Mouse (Mus musculus) intestine, postnatal 0 days (tissue): Measurements from ENCODE around the gene Olfr463. TPM values are rescaled to one million over a fixed set of nuclear protein-coding genes. Genes with fewer than 3 reads are reported as not detected.
A peak's percentile ranks its signal among the peaks of the same experiment; 100 is the strongest.
"Not testable (repeated sequence)": the region's sequence is repeated elsewhere in the genome, so short reads cannot be mapped to it uniquely, and the experiment has no call there.

Experiments
- ATAC-seq: fragments of 200-750 bp; cut with Nextera tagmentation; 2 replicates; pipeline ENCODE4 v1.8.0; 2017; ENCODE audit warnings: mild to moderate bottlenecking, moderate TSS enrichment, moderate library complexity
- H3K27ac ChIP-seq: fragments of 300-500 bp; sonication (generic); 2 replicates; pipeline ENCODE4 v1.5.1; 2014; ENCODE audit warnings: mild to moderate bottlenecking, low read depth, low read length, moderate library complexity
- H3K27me3 ChIP-seq: fragments of 300-500 bp; sonication (generic); replicated peaks from 2 replicates; pipeline ENCODE4 v1.6.1; 2014; ENCODE audit warnings: low read length, mixed read lengths; ENCODE audit not compliant: control insufficient read depth, insufficient read depth
- H3K36me3 ChIP-seq: fragments of 300-500 bp; sonication (generic); 2 replicates; pipeline ENCODE4 v1.6.1; 2014; ENCODE audit warnings: mild to moderate bottlenecking, moderate library complexity; ENCODE audit not compliant: control insufficient read depth, insufficient read depth
- H3K4me1 ChIP-seq: fragments of 300-500 bp; sonication (generic); replicated peaks from 2 replicates; pipeline ENCODE4 v1.6.1; 2014; ENCODE audit warnings: antibody characterized with exemption, low read length, mixed read lengths; ENCODE audit not compliant: control insufficient read depth, insufficient read depth
- H3K4me2 ChIP-seq: fragments of 300-500 bp; sonication (generic); replicated peaks from 2 replicates; pipeline ENCODE4 v1.6.1; 2014; ENCODE audit warnings: low read depth, mild to moderate bottlenecking, moderate library complexity
- H3K4me3 ChIP-seq: fragments of 300-500 bp; sonication (generic); 2 replicates; pipeline ENCODE4 v1.5.1; 2014; ENCODE audit warnings: low read depth, low read length
- H3K9ac ChIP-seq: fragments of 300-500 bp; sonication (generic); 2 replicates; pipeline ENCODE4 v1.6.1; 2014; ENCODE audit warnings: mild to moderate bottlenecking, low read depth, low read length
- H3K9me3 ChIP-seq: fragments of 300-500 bp; sonication (generic); 2 replicates; pipeline ENCODE4 v1.6.1; 2016; ENCODE audit warnings: mixed run types; ENCODE audit not compliant: control insufficient read depth
- CTCF ChIP-seq: sonication (generic); IDR thresholded peaks from 2 replicates; pipeline ENCODE4 v1.5.1; 2016; ENCODE audit warnings: low read depth, mild to moderate bottlenecking, control low read depth, antibody characterized with exemption, moderate library complexity
- WGBS: fragments of 180-500 bp; shearing (Covaris S2); extraction: QIAGEN DNeasy Blood & Tissue Kit; methylation state at CpG from one replicate; pipeline ENCODE4 v1.1.7; 2014; 5-methylcytosine and 5-hydroxymethylcytosine counted together
- polyA plus RNA-seq: library from polyadenylated mRNA; unstranded; fragments of >200 nt; fragmentation: Nextera tagmentation; extraction: Ambion mirVana; gene quantifications from 2 replicates; pipeline ENCODE4 v1.2.1, GENCODE M21; 2015

Gene Olfr463
- polyA plus RNA-seq, 1 experiment from 2014 or later, result not detected

GRCm38 (mm10) chr11:87871766-87872165 is 25.4 kb downstream of the Olfr463 start:
- Histone ChIP-seq H3K27ac (no peak overlapping the region), H3K27me3 (no peaks in the 10 kb centered on the region), H3K9me3 (no peaks in the 10 kb centered on the region), H3K9ac (no peak overlapping the region), H3K4me3 (no peak overlapping the region), H3K4me2 (no peak overlapping the region), H3K4me1 (no peaks in the 10 kb centered on the region), H3K36me3 (no peaks in the 10 kb centered on the region)
- 31% methylated on average over 8 of the region's 8 CpGs for WGBS
- ATAC-seq, result no peak
- TF ChIP-seq CTCF, result no peak

GRCm38 (mm10) chr11:87870096-87870495 is 27.1 kb downstream of the Olfr463 start:
- H3K4me3 ChIP-seq, result no peak overlapping the region
- 73% methylated on average over 2 of the region's 2 CpGs for WGBS

GRCm38 (mm10) chr11:87866891-87867290 is 30.3 kb downstream of the Olfr463 start:
- H3K9ac ChIP-seq, H3K4me3 ChIP-seq, ATAC-seq, H3K4me2 ChIP-seq, H3K4me1 ChIP-seq, H3K27ac ChIP-seq, H3K27me3 ChIP-seq, H3K9me3 ChIP-seq: not testable (repeated sequence)
- WGBS, result 69% methylated on average over 1 of the region's 2 CpGs
- peaks cover 12% of the 10 kb centered on the region for H3K36me3 ChIP-seq
- peak; percentile 55 for TF ChIP-seq CTCF

More at GRCm38 (mm10) chr11:87870096-87870495, 27.1 kb downstream of the Olfr463 start:
- no peaks in the 10 kb centered on the region for H3K4me1 ChIP-seq
- no peak overlapping the region for H3K9ac ChIP-seq
- no peaks in the 10 kb centered on the region for H3K27me3 ChIP-seq
- no peaks in the 10 kb centered on the region for H3K36me3 ChIP-seq
- H3K9me3 ChIP-seq, result no peaks in the 10 kb centered on the region
- no peak overlapping the region for H3K4me2 ChIP-seq
- TF ChIP-seq CTCF, result 0 out of 2 replicates have a peak, but pooled peaks have one; percentile 14
- no peak overlapping the region for H3K27ac ChIP-seq
- ATAC-seq, result no peak

GRCm38 (mm10) chr11:87862805-87863204 is 34.4 kb downstream of the Olfr463 start:
- Histone ChIP-seq H3K9me3 (no peaks in the 10 kb centered on the region), H3K9ac (no peak overlapping the region), H3K27me3 (no peaks in the 10 kb centered on the region), H3K36me3 (peaks cover 33% of the 10 kb centered on the region), H3K4me2 (no peak overlapping the region), H3K4me3 (no peak overlapping the region), H3K4me1 (no peaks in the 10 kb centered on the region), H3K27ac (no peak overlapping the region)
- TF ChIP-seq CTCF, result no peak
- ATAC-seq, result no peak
- 92% methylated on average over 13 of the region's 13 CpGs for WGBS

- 85% methylated on average over 9 of the region's 9 CpGs for WGBS
- TF ChIP-seq CTCF, result no peak
- Histone ChIP-seq H3K4me1 (no peaks in the 10 kb centered on the region), H3K9ac (no peak overlapping the region), H3K36me3 (peaks cover 47% of the 10 kb centered on the region), H3K4me3 (no peak overlapping the region), H3K4me2 (no peak overlapping the region), H3K9me3 (no peaks in the 10 kb centered on the region), H3K27ac (no peak overlapping the region), H3K27me3 (no peaks in the 10 kb centered on the region)
- ATAC-seq, result no peak
Measured at GRCm38 (mm10) chr11:87860426-87860825, 36.8 kb downstream of the Olfr463 start.

- Histone ChIP-seq H3K4me1 (no peaks in the 10 kb centered on the region), H3K4me3 (no peak overlapping the region), H3K9me3 (no peaks in the 10 kb centered on the region), H3K36me3 (peaks cover 47% of the 10 kb centered on the region), H3K9ac (no peak overlapping the region), H3K4me2 (no peak overlapping the region), H3K27me3 (no peaks in the 10 kb centered on the region), H3K27ac (no peak overlapping the region)
- no peak for TF ChIP-seq CTCF
- ATAC-seq, result no peak
- WGBS, result 89% methylated on average over 11 of the region's 11 CpGs
Measured at GRCm38 (mm10) chr11:87859273-87859672, 37.9 kb downstream of the Olfr463 start.

GRCm38 (mm10) chr11:87854550-87854949 is 42.6 kb downstream of the Olfr463 start:
- H3K36me3 ChIP-seq, result peaks cover 19% of the 10 kb centered on the region
- 0 out of 2 replicates have a peak, but pooled peaks cover 3% of the 10 kb centered on the region for H3K4me1 ChIP-seq
- no peaks in the 10 kb centered on the region for H3K9me3 ChIP-seq
- no peak for TF ChIP-seq CTCF
- H3K27me3 ChIP-seq, result no peaks in the 10 kb centered on the region
- ATAC-seq, result no peak
- WGBS, result 90% methylated on average over 7 of the region's 7 CpGs
- no peak overlapping the region for H3K4me2 ChIP-seq
- H3K4me3 ChIP-seq, result no peak overlapping the region
- H3K9ac ChIP-seq, result no peak overlapping the region
- H3K27ac ChIP-seq, result no peak overlapping the region
